Mouse (Mus musculus) kidney, postnatal 0 days (tissue): ENCODE data around the gene 9330159F19Rik. TPM values are rescaled to one million over a fixed set of nuclear protein-coding genes. Genes with fewer than 3 reads are reported as not detected.

Experiments
- ATAC-seq: fragments of 200-750 bp; cut with Nextera tagmentation; replicated peaks from 2 replicates; pipeline ENCODE4 v1.8.0; 2017; ENCODE audit warnings: low read depth, moderate number of reproducible peaks, moderate TSS enrichment, moderate library complexity; ENCODE audit not compliant: low FRiP score
- DNase-seq: peaks from one replicate; pipeline ENCODE4 v3.0.0-alpha.2; 2016; ENCODE audit warnings: low spot score
- H3K27ac ChIP-seq: fragments of 300-500 bp; sonication (generic); 2 replicates; pipeline ENCODE4 v1.5.1; 2014; ENCODE audit warnings: mild to moderate bottlenecking
- H3K27me3 ChIP-seq: fragments of 300-500 bp; sonication (generic); 2 replicates; pipeline ENCODE4 v1.6.1; 2014; ENCODE audit warnings: low read length, mixed read lengths; ENCODE audit not compliant: insufficient read depth
- H3K36me3 ChIP-seq: fragments of 300-500 bp; sonication (generic); 2 replicates; pipeline ENCODE4 v1.6.1; 2014; ENCODE audit warnings: low read length, mixed read lengths; ENCODE audit not compliant: insufficient read depth
- H3K4me1 ChIP-seq: fragments of 300-500 bp; sonication (generic); replicated peaks from 2 replicates; pipeline ENCODE4 v1.6.1; 2014; ENCODE audit warnings: antibody characterized with exemption, low read length, mixed read lengths; ENCODE audit not compliant: insufficient read depth
- H3K4me2 ChIP-seq: fragments of 300-500 bp; sonication (generic); 2 replicates; pipeline ENCODE4 v1.6.1; 2014; ENCODE audit warnings: mild to moderate bottlenecking, low read length, moderate library complexity, mixed read lengths
- H3K4me3 ChIP-seq: fragments of 300-500 bp; sonication (generic); replicated peaks from 2 replicates; pipeline ENCODE4 v1.5.1; 2014; ENCODE audit warnings: low read depth, low read length
- H3K9ac ChIP-seq: fragments of 300-500 bp; sonication (generic); 2 replicates; pipeline ENCODE4 v1.6.1; 2014; ENCODE audit warnings: low read depth, low read length
- H3K9me3 ChIP-seq: fragments of 300-500 bp; sonication (generic); replicated peaks from 2 replicates; pipeline ENCODE4 v1.6.1; 2016; ENCODE audit warnings: low read length, inconsistent platforms, mixed read lengths
- CTCF ChIP-seq: IDR thresholded peaks from 2 replicates; pipeline ENCODE4 v1.5.1; 2016; ENCODE audit warnings: antibody characterized with exemption, low read depth, mild to moderate bottlenecking, moderate library complexity
- WGBS: fragments of 180-500 bp; shearing (Covaris S2); extraction: QIAGEN DNeasy Blood & Tissue Kit; methylation state at CpG from one replicate; pipeline ENCODE4 v1.1.7; 2014; 5-methylcytosine and 5-hydroxymethylcytosine counted together
- polyA plus RNA-seq: library from polyadenylated mRNA; unstranded; fragments of >200 nt; fragmentation: Nextera tagmentation; extraction: Ambion mirVana; gene quantifications from 2 replicates; pipeline ENCODE4 v1.2.1, GENCODE M21; 2015

Gene 9330159F19Rik
- polyA plus RNA-seq, 1 experiment from 2014 or later, result 0.07 TPM

- Histone ChIP-seq H3K36me3 (no peaks in the 10 kb centered on the region), H3K9ac (no peak overlapping the region), H3K4me2 (no peak overlapping the region), H3K27me3 (no peaks in the 10 kb centered on the region), H3K4me3 (no peak overlapping the region), H3K9me3 (no peaks in the 10 kb centered on the region), H3K4me1 (no peaks in the 10 kb centered on the region), H3K27ac (no peak overlapping the region)
- ATAC-seq (no peak), DNase-seq (no peak)
- WGBS, result 51% methylated on average over 3 of the region's 3 CpGs
- TF ChIP-seq CTCF, result no peak
Measured at GRCm38 (mm10) chr10:29208735-29209134, 2.7 kb upstream of the 9330159F19Rik start.

GRCm38 (mm10) chr10:29213534-29214100, 2.2 kb downstream of the 9330159F19Rik start:
- WGBS, result 46% methylated on average over 3 of the region's 3 CpGs
- ATAC-seq (no peak), DNase-seq (no peak)
- H3K4me3 ChIP-seq, result no peak overlapping the region
- H3K27me3 ChIP-seq, result no peaks in the 10 kb centered on the region
- no peaks in the 10 kb centered on the region for H3K36me3 ChIP-seq
- H3K4me2 ChIP-seq, result no peak overlapping the region
- no peak for TF ChIP-seq CTCF
- H3K4me1 ChIP-seq, result no peaks in the 10 kb centered on the region
- H3K27ac ChIP-seq, result no peak overlapping the region
- H3K9ac ChIP-seq, result no peak overlapping the region
- no peaks in the 10 kb centered on the region for H3K9me3 ChIP-seq

GRCm38 (mm10) chr10:29216957-29217356, 5.6 kb downstream of the 9330159F19Rik start:
- Histone ChIP-seq H3K4me2 (no peak overlapping the region), H3K9ac (no peak overlapping the region), H3K4me1 (no peaks in the 10 kb centered on the region), H3K4me3 (no peak overlapping the region), H3K27ac (no peak overlapping the region), H3K36me3 (no peaks in the 10 kb centered on the region), H3K27me3 (no peaks in the 10 kb centered on the region), H3K9me3 (no peaks in the 10 kb centered on the region)
- TF ChIP-seq CTCF, result no peak
- WGBS, result 94% methylated on average over 1 of the region's 1 CpGs
- DNase-seq (no peak), ATAC-seq (no peak)

GRCm38 (mm10) chr10:29217451-29217850, 6.0 kb downstream of the 9330159F19Rik start:
- Histone ChIP-seq H3K27ac (no peak overlapping the region), H3K9me3 (no peaks in the 10 kb centered on the region), H3K4me1 (no peaks in the 10 kb centered on the region), H3K4me2 (no peak overlapping the region), H3K27me3 (no peaks in the 10 kb centered on the region), H3K4me3 (no peak overlapping the region), H3K36me3 (no peaks in the 10 kb centered on the region), H3K9ac (no peak overlapping the region)
- 65% methylated on average over 2 of the region's 2 CpGs for WGBS
- no peak for DNase-seq
- ATAC-seq, result no peak
- no peak for TF ChIP-seq CTCF

- H3K9me3 ChIP-seq, result no peaks in the 10 kb centered on the region
- no peak overlapping the region for H3K27ac ChIP-seq
- no peaks in the 10 kb centered on the region for H3K4me1 ChIP-seq
- no peak overlapping the region for H3K4me3 ChIP-seq
- TF ChIP-seq CTCF, result no peak
- DNase-seq, result no peak
- ATAC-seq, result no peak
- 88% methylated on average over 4 of the region's 4 CpGs for WGBS
- no peak overlapping the region for H3K9ac ChIP-seq
- no peaks in the 10 kb centered on the region for H3K27me3 ChIP-seq
- no peak overlapping the region for H3K4me2 ChIP-seq
- H3K36me3 ChIP-seq, result no peaks in the 10 kb centered on the region
Measured at GRCm38 (mm10) chr10:29225329-29225728, 13.9 kb downstream of the 9330159F19Rik start.

GRCm38 (mm10) chr10:29231208-29231607, 19.8 kb downstream of the 9330159F19Rik start:
- no peaks in the 10 kb centered on the region for H3K36me3 ChIP-seq
- H3K9ac ChIP-seq, result no peak overlapping the region
- no peaks in the 10 kb centered on the region for H3K9me3 ChIP-seq
- ATAC-seq, result no peak
- no peaks in the 10 kb centered on the region for H3K27me3 ChIP-seq
- TF ChIP-seq CTCF, result no peak
- no peak overlapping the region for H3K4me3 ChIP-seq
- WGBS, result 77% methylated on average over 2 of the region's 2 CpGs
- H3K4me2 ChIP-seq, result no peak overlapping the region
- H3K4me1 ChIP-seq, result no peaks in the 10 kb centered on the region
- no peak overlapping the region for H3K27ac ChIP-seq
- no peak for DNase-seq

Other genes with a start within 250 kb of the 9330159F19Rik start
- not detected in 2 replicates for gene 2310057J18Rik, start 225.3 kb upstream of the 9330159F19Rik start, polyA plus RNA-seq
- 0.14 and 0.37 TPM in 2 replicates for gene Soga3, start 67.8 kb upstream of the 9330159F19Rik start, polyA plus RNA-seq
- gene Gm49353, start 12.7 kb upstream of the 9330159F19Rik start, polyA plus RNA-seq, result not detected in 2 replicates
- gene Echdc1, start 101.6 kb downstream of the 9330159F19Rik start, polyA plus RNA-seq, result 33.4 and 36.3 TPM in 2 replicates
- 43.4 and 43.9 TPM in 2 replicates for gene Rnf146, start 150.8 kb downstream of the 9330159F19Rik start, polyA plus RNA-seq